Mouse (Mus musculus): ENCODE data around the gene Agbl4.

DNA sequence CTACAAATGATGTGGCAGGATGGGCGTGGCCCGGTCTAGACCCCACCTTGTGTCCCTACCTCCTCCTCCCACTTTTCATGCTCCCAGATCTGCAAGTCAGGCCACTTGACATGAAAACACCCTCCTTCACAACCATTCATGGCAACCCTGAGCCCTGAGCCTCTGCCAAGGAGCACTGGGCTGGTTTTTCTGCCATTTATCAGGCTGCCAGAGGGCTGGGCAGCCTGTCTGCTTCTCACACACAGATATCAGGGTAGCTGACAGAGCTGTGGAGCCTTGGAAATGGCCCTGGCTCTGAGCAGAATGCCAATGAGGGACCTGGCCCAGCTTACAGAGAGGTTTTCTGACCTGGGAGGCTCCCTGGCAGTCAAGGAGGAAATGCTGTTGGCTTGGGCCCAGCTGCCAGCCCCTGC, 1199.8 kb downstream of the Agbl4 start:
- TF ChIP-seq ZNF384 (IDR thresholded peaks at IDR 0.05; ENCODE audit: low read depth, low read length): no peak
- TF ChIP-seq ZC3H11A (IDR thresholded peaks at IDR 0.05; ENCODE audit: borderline replicate concordance, low read depth, low read length): no peak
- TF ChIP-seq HCFC1 (IDR thresholded peaks at IDR 0.05; ENCODE audit: borderline replicate concordance, insufficient read depth, low read length): no peak

Measured in ES-E14 (cell line).